Mouse (Mus musculus): ENCODE data around the gene Dock7.

The Dock7 gene

DNA sequence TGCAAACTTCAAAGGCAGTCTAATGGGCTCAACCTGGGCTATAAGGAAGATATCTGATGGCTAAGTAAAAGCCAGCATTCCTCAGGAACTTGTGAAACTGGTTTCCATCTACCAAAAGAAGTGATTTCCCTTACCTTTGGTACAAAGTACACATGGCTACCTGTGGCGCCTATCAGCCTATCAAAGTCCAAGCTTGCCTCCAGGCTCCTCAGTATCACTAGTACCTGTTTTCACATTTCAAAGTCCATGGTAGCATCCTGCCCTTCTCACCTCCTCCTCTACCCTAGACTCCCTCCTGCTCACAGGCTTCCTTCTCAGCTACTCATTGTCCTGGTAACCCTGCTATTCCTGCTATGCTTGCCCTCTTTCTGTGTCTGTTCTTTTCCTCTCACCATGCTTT lies 202.5 kb downstream of the Dock7 start:
- in situ Hi-C loops (cut with MboI, MseI) = no loop called here

DNA sequence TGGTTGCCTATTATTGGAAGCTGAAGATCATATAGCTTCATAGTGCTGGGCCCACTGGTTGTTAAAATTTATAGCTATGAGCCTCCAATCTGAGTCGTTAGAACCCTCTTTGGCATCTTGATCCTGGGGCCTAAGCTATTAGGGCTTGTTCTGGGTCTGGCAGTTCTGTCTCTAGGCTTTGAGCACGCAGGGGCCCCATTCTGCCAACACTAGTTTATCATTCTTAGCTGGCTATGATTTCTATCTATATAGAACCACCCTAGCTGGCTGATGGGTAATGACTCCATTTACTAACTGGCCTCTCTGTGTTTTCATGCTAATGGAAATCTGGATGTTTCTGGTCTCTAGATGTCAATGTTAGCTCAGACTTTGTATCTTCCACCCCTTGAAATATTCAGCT lies 203.0 kb downstream of the Dock7 start:
- in situ Hi-C loops (cut with MboI, MseI) = no loop called here

GRCm38 (mm10) chr4:98910246-98910645 lies 210.5 kb downstream of the Dock7 start:
- in situ Hi-C loops (cut with MboI, MseI) = no loop called here

DNA sequence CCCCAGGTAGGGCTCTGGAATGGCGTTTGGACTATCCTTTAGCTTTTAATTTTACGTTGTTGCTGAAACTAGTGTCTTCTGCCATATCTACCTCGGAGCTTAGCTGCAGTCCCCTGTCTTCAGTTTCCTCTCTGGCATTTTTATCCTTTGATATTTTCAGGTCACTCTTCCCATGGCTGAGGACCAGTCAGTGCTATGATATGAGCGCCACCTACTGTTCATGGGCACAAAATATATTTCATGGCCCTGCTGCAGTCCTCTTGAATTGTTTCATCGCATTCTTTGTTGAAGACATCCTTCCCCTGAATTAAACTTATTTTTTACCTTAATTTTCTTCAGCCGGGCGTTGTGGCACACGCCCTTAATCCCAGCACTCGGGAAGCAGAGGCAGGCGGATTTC lies 233.6 kb downstream of the Dock7 start:
- in situ Hi-C loops (cut with MboI, MseI) = loop anchor here in 1 of 2 experiments (5.0 kb wide), 1 partner anchor 160 kb away; the partner anchor contains the start of gene L1td1
